Mouse (Mus musculus) liver, embryonic 14.5 days (tissue): ENCODE data around the gene Igfbp7.

Source experiments
- CTCF ChIP-seq: IDR thresholded peaks from 2 replicates; pipeline ENCODE4 v1.5.1; 2016; ENCODE audit warnings: antibody characterized with exemption, low read depth, control low read depth
- EP300 ChIP-seq: IDR thresholded peaks from 2 replicates; pipeline ENCODE4 v1.6.1; 2016; ENCODE audit warnings: antibody characterized with exemption, low read depth

DNA sequence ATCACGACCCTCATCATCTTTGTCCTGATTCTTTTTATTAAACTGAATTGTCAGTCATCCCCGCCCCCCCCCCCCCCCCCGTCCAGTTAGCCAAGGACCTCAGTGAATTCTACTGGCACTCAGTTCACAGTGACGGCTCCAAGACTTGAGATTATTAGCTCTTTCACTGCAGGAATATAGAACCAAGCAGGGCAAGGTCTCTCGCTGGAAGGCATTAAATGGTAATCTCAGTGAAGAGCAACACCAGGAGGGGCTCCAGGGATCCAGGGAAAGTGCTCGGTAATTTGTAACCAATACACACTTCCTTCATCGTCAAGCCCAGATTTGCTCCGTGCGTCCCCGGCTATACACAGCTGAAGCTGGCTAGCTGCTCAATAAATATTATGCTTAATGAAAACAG, 2.9 kb downstream of the Igfbp7 start:
- no peak for TF ChIP-seq EP300
- TF ChIP-seq CTCF, result no peak
